Mouse (Mus musculus) bone marrow macrophage, adult 2 months (primary cell): ENCODE data around the gene Bspry.

ENCODE experiments used
- CTCF ChIP-seq: IDR thresholded peaks from 2 replicates; pipeline ENCODE4 v1.5.1; 2012; ENCODE audit warnings: low read depth, mild to moderate bottlenecking, low read length, moderate library complexity
- POLR2A ChIP-seq: IDR thresholded peaks from 2 replicates; pipeline ENCODE4 v1.6.1; 2012; ENCODE audit warnings: mild to moderate bottlenecking, low read depth, low read length, borderline replicate concordance

GRCm38 (mm10) chr4:62519849-62520233 is 40.0 kb downstream of the Bspry start, which contains the start of gene Alad:
- TF ChIP-seq CTCF, result no peak
- no peak for TF ChIP-seq POLR2A
